Mouse (Mus musculus): ENCODE results near the gene Rora.

Gene Rora

GRCm38 (mm10) chr9:68823292-68823691 is 169.7 kb downstream of the Rora start:
- no peak for DNase-seq

GRCm38 (mm10) chr9:68825107-68825506 is 171.5 kb downstream of the Rora start:
- DNase-seq = no peak

- no peak for DNase-seq
Observed at GRCm38 (mm10) chr9:68825841-68826240, 172.3 kb downstream of the Rora start.

- no peak for DNase-seq
Observed at GRCm38 (mm10) chr9:68827441-68827840, 173.9 kb downstream of the Rora start.

GRCm38 (mm10) chr9:68829903-68830302 is 176.3 kb downstream of the Rora start:
- DNase-seq = peak in 1 of 2 experiments; percentile 34

GRCm38 (mm10) chr9:68833323-68833722 is 179.7 kb downstream of the Rora start:
- DNase-seq = no peak

- no peak for DNase-seq
Observed at GRCm38 (mm10) chr9:68835037-68835649, 181.6 kb downstream of the Rora start.

GRCm38 (mm10) chr9:68842134-68842892 is 188.7 kb downstream of the Rora start:
- DNase-seq = peak; percentile 36 to 43

GRCm38 (mm10) chr9:68845556-68845955 is 192.0 kb downstream of the Rora start:
- DNase-seq = peak; percentile 75

- DNase-seq = no peak
Observed at GRCm38 (mm10) chr9:68850321-68850720, 196.7 kb downstream of the Rora start.

- no peak for DNase-seq
Observed at GRCm38 (mm10) chr9:68852201-68852600, 198.6 kb downstream of the Rora start.

GRCm38 (mm10) chr9:68852934-68853333 is 199.3 kb downstream of the Rora start:
- no peak for DNase-seq

- DNase-seq = no peak
Observed at GRCm38 (mm10) chr9:68859500-68859899, 205.9 kb downstream of the Rora start.

- DNase-seq = no peak
Observed at GRCm38 (mm10) chr9:68866317-68866716, 212.7 kb downstream of the Rora start.

- no peak for DNase-seq
Observed at GRCm38 (mm10) chr9:68873838-68874237, 220.3 kb downstream of the Rora start.

GRCm38 (mm10) chr9:68874544-68874943 is 221.0 kb downstream of the Rora start:
- DNase-seq = no peak

GRCm38 (mm10) chr9:68875791-68876190 is 222.2 kb downstream of the Rora start:
- DNase-seq = no peak

- DNase-seq = no peak
Observed at GRCm38 (mm10) chr9:68876289-68876688, 222.7 kb downstream of the Rora start.

GRCm38 (mm10) chr9:68881896-68882295 is 228.3 kb downstream of the Rora start:
- peak in 1 of 2 experiments; percentile 20 for DNase-seq

- DNase-seq = no peak
Observed at GRCm38 (mm10) chr9:68883005-68883404, 229.4 kb downstream of the Rora start.

- DNase-seq = no peak
Observed at GRCm38 (mm10) chr9:68883687-68884086, 230.1 kb downstream of the Rora start.

- no peak for DNase-seq
Observed at GRCm38 (mm10) chr9:68884451-68885035, 231.0 kb downstream of the Rora start.

- peak; percentile 84 to 86 for DNase-seq
Observed at GRCm38 (mm10) chr9:68888670-68889069, 235.1 kb downstream of the Rora start.

GRCm38 (mm10) chr9:68891431-68891830 is 237.8 kb downstream of the Rora start:
- no peak for DNase-seq

Data from cerebellum, postnatal 10 days (tissue).